Mouse (Mus musculus): ENCODE measurements around the gene Acvrl1.

Acvrl1 gene

DNA sequence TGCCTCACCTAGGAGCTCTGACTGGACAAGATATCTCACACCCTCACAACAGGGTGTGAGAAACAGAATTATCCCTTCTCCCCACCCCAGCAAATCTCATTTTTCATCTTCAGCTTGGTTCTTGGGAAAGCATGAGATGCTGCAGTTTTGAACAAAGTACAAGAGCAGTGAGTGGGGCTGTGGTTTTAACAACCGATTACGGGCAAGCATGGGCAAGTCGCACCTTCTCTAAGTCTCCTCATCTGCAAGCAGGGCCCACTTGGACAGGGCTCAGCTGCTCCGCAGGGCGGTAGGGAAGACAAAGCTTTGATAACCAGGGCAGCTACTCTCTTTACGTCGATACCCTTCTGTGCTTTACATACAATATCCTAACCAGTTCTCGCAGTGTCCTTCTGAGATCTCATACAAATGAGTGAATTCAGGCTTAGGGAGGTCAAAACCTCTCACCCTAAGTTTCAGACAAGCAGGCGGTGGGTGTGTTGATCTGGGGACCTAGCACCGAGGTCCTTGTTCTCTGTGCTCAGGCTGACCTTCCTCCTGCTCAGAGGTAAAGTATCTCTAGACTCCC is 42.2 kb downstream of the Acvrl1 start:
- no peak for DNase-seq (ENCODE audit: low spot score)

DNA sequence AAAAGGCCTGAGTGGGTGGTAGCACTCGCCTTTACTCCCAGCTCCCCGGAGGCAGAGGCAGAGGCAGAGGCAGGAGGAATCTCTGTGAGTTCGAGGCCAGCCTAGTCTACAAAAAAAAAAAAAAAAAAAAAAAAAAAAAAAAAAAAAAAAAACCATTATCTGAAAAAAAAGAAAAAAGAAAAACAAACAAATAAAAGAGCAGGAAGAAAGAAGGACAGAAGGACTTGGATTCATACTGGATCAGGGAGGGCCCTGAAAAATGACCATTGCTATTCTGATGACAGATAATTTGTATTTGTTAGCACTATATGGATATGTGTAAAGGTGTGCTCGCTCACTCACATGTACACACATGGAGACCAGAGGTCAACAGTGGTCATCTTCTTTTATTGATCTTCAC is 43.0 kb downstream of the Acvrl1 start:
- DNase-seq (ENCODE audit: low spot score) = no peak

- no peak for DNase-seq (ENCODE audit: low spot score)
Measured at GRCm38 (mm10) chr15:101172016-101172415, 43.7 kb downstream of the Acvrl1 start.

DNA sequence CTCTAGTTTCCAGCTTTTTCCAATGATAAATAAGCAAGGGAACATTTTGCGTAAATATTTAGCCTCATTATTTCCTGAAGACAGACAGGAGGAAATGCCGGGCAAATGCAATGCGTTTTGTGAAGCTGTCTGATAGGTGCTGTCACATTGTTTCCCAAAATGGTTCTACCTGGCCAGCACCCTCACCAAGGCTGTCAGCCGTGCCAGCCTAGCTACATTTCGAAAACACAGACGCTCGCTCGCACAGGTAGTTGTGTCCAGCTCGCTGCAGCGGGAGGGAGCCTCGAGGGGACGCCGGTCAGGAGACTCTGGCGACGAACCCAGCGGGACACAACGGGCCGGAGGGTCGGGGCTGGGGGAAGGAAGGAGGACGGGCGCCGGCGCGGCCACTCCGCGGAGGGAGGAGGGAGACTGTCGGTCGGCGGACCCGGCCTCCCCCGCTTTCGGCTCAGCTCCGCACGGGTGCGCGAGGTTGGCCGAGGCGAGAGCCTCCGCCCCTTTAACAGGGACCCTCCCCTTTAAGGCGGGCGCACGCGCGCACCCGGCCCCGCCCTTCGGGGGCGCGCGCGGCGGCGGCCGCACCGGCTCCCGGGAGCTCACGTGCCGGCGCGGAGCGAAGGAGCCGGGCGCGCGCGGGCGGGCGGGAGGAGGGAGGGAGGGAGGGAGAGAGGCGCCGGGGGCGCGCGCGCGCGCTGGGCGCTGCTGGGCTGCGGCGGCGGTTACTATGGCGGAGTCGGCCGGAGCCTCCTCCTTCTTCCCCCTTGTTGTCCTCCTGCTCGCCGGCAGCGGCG is 45.3 kb downstream of the Acvrl1 start, which contains the start of gene Acvr1b:
Acvr1b (plus strand) TSS at position 647 of the 791 bp plus-strand sequence.
- peak; percentile 78 for DNase-seq (ENCODE audit: low spot score)

DNA sequence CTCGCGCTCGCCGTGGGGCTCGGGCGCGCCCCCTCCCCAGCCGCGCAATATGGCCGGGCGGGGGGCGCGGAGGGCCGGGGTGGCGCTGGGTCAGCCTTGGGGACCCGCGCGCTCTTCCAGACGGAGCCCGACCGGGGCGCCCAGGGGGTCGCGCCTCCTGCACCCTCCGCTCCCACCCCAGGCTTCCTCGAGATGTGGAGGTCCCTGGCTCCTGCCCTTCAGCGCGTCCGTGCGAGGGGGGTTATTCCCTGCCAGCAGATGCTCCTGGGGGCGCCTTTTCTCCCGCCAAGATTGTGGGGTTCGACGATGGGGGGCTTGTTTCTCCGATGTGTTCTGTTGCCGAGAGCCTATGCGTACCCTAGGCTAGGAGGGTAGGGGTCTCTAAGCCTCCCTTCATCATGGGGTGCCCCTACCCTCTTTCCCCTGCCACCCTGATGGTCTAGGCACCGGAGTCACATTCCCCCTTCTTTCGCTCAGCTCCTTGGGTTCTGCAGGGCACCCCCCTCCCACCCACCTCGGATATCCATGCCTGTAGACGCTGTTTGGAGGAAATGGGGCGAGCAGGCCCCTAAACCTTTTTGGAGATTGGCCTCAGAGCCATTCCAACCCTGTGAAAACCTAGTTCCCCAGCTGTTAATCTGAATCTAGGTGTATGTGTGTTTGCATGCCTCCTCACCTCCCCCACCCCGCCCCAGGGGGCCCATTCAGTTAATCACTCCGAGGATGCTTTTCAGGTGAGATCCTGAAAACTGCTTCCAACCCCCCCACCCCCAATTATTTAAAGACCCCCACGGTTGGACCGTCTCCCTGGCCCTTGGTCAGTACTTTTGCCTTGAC is 46.2 kb downstream of the Acvrl1 start:
- no peak for DNase-seq (ENCODE audit: low spot score)

- DNase-seq (ENCODE audit: low spot score) = no peak
Measured at GRCm38 (mm10) chr15:101175131-101175460, 46.8 kb downstream of the Acvrl1 start.

DNA sequence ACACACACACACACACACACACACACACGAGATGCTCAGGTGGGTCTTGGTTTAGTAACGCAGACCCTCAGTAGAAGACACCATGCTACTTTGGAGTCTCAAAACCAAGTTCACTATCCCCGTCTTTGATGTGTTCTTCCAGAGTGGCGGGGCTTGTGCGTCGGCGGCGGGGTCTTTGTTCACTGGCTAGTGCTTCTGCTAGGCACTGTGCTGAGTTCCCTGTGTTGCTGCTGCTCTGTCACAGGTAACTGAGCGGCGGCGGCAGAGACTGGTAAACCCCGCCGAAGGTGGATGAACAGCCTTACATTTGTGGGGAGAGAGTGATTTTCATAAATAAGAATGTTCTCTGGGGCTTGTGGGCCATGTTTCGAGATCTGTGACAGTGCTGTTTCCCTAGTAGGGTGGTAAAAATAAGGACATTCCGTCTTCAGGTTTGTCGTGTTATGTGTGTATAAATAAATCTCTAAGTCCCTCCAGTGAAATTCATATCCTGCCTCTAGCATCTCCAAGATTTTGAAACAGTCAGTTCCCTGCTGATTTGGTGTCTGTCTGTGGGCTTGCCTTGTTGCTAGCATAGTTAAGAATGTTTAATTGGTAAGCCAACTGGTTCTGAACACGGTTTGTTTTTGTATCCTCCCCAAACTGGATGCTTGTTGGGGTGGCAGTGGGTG is 47.4 kb downstream of the Acvrl1 start:
- DNase-seq (ENCODE audit: low spot score) = no peak

DNA sequence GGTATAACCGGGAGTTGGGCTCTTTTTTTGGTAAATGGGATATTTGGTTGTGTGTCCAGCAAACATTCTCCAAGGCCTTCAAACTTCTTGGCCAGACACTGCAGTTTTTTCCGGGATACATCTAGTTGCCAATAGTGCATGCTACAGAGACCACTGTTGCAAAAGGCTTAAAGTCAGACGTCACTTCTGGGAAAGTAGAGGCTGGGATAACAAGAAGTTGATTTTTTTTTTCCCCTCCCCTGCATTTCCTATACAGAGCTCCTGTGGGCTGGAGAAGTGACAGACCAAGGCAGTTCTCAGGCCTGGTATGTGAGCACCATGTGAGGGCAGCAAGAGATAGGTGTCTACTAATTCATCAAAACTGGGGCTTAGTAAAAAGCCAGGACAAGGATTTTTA is 48.0 kb downstream of the Acvrl1 start:
- DNase-seq (ENCODE audit: low spot score) = no peak

DNA sequence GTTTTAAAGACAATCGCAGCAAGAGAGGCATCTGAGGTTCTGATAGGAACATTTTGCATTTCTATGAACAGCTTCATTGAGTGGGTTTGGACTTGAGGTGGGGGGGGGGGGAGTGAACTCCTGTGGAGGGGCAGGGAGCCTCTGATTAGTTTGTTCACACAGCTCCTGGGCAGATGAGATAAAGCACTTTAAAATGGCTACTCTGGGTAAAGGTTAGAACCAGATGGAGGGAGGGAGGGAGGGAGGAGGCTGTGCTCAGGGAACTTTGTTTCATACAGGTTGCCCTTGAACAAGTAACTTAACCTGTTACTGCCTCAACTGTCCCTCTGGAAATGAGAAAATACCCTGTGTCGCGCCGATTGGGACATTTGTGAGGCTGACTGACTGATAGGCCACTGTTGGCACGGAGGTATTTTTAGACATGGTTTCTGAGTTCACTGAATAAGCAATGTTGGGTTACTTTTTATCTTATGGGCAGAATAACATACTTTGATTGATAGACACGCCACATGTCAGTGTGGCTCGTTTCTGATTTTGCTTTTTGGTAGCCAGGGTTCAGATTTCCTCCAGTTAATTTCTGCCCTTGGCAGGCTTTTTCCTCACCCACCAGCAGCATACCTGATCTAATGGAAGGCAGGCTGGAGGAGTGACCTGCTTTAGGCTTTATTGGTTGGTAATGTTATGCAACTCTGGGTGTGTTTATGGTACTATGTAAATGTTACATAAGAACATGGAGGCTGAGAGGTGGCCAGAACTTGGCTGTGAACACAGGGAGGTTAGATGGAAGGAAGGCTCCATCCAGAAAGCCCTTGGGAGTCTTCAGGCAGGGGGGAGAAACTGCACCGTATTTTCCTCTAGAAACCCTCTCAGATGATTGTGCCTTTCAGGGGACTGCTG is 48.7 kb downstream of the Acvrl1 start:
- no peak for DNase-seq (ENCODE audit: low spot score)

GRCm38 (mm10) chr15:101180363-101181105 is 52.2 kb downstream of the Acvrl1 start:
- DNase-seq (ENCODE audit: low spot score) = no peak

GRCm38 (mm10) chr15:101181106-101181466 is 52.8 kb downstream of the Acvrl1 start:
- no peak for DNase-seq (ENCODE audit: low spot score)

DNA sequence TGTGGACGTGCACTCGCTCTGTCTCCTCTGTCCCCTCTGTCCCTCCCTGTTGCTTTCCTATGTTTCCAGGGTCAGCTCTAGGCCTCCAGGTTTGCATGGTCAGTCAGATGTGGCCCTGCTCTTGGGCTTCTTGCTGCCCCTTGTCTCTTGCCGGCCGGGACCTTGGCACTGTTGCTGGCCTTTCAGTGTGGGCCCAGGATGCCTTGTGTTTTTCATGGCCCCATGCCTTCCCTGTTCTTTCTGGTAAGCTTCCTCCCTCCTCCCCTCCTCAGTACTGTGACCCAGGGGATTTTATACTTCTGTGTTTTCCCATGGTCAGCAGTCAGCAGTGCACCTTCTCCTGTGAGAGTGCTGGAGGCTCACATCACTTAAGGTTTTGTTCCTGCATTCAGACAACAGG is 53.2 kb downstream of the Acvrl1 start:
- DNase-seq (ENCODE audit: low spot score) = no peak

DNA sequence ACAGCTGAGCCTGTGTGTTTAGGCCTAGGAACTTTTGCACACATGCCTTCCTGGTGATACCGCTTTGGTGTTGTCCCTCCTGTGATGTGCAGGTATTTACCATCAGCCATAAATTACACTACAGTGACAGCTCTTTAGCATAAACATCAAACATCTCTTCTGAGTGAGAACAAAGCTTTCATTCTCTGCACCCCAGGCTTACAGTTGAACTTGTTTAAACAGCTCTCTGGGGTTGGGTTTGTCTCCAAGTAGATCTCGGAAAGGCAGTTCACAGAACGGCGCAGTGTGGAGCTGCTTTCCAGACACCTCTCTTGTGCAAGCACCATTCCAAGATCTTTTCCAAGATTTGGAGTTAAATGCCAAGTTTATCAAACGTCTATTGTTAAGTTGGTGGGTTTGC is 54.4 kb downstream of the Acvrl1 start:
- no peak for DNase-seq (ENCODE audit: low spot score)

DNA sequence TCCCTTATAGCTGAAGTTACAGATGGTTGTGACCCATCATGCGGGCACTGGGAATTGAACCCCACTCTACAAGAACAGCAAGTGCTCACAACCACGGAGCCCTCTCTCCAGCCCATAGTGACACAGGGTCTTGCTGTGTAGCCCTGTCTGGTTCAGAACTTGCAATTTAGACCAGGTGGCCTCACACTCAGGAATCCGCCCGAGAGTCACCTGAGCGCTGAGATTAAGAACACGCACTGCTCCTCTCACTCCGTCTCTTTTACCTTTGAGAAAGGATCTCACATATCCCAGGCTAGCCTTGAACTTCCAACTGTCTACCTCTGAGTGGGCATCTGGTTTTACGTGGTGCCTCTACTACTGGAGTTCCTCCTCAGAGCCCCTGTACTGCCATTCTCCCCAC is 56.0 kb downstream of the Acvrl1 start:
- no peak for DNase-seq (ENCODE audit: low spot score)

GRCm38 (mm10) chr15:101185549-101185948 is 57.2 kb downstream of the Acvrl1 start:
- no peak for DNase-seq (ENCODE audit: low spot score)

DNA sequence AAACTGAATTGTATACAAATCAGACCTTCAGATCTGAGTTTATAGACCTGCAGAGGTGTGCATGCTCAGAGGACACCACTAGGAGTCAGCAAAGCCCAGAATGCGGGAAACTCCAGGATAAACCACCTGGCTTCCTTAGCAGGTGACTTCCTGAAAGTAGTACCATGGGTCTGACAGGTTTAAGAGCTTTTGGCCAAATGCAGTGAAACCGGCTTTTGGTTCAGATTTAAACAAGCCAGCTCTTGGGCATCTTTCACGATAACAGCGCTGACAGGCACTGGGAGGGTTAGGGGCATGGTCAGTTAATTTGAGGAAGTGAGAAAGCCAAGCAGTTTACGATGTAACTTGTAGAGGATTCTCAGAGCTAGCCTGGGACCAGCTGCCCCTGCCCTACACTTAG is 59.6 kb downstream of the Acvrl1 start:
- no peak for DNase-seq (ENCODE audit: low spot score)

DNA sequence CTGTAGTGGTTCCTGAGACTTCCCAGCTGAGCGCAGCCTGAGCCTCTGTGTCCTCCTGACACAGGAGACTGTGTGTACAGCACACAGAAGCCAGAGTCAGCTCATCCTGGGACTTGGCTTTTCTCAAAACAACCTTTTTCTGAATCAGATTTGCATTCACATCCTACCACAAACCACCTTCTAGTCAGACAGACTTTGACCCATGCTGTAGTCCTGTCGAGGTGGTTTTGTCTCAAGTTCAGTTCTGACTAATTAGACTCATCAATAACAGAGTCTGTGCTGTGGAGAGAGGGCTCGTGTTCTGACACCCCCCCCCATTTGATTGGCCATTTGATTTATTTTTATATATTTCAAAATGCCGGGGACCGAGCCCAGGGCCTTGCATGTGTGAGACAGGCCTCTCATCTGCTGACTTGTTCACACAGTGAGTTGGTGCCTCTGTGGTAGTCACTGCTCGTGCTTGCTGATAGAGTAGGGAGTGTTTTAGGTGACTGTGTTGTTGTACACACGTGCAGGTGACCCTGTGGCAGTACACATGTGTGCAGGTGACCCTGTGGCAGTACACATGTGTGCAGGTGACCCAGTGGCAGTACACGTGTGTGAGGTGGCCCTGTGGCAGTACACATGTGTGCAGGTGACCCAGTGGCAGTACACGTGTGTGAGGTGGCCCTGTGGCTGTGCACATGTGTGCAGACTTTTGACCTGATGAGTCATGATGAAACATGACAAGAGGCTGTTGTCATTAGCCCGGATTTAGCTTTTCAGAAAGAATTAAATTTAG is 61.8 kb downstream of the Acvrl1 start:
- DNase-seq (ENCODE audit: low spot score) = no peak

DNA sequence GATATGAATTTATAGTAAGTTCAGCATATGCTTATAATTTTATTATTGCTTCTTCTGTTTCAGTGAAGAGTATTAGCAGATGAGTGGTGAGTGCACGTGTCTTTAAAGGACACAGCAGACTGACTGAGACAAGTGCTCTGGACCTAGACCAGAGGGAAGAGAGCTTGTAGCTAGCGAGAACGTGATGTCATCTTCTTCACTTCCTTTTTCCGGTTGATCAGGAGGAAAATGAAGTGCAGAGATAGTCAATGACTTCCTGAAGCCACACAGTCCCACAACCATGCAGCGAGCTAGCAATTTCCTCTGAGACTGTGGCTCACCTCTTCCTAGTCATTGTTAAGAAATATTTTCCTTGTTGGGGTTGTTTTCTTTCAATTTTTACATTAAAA is 62.4 kb downstream of the Acvrl1 start:
- no peak for DNase-seq (ENCODE audit: low spot score)

- DNase-seq (ENCODE audit: low spot score) = no peak
Measured at GRCm38 (mm10) chr15:101191459-101192259, 63.3 kb downstream of the Acvrl1 start.

All from ovary, postnatal 10 days (tissue).